Mouse (Mus musculus) c-Kit-negative CD71-positive TER-119-positive erythroid progenitor cells, embryonic 14.5 days (primary cell): Measurements from ENCODE around the gene Vgf.

Experiments
- DNase-seq: peaks from one replicate; pipeline ENCODE4 v3.0.0-alpha.2; 2013; ENCODE audit warnings: low read depth, low spot score

Gene Vgf

DNA sequence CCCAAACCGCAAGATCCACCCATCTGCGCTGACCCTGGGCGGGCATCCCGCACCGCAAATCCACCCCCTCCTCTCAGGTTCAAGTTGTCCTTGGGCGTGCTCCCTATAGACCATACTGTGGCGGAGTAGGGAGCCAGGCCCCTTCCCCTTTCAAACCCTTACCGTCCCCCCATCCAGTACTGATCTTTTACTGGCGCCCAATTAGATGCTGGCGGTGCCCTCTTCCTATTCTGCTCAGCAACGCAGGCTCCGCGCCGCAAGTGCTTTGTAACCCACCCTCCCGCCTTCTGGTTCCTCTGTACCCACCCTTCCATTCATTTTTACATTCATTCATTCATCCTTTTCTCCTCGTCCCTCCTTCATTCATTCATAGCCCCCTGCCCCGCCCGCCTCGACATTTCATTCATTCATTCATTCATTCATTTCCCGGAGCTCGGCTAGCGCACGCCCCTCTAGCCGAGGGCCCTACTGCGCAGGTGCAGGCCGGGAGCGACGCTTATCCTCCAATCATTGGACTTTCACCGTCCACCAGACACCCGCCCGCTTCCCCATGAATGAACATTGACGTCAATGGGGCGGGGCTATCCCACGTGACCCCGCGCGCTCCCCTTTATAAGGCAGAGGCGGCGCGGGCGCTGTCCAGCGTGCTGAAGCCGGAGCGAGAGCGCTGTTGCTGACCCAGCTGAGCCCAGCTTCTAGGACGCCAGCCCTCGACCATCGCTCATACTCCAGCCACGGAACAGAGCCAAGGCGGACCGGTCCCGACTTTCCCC, 3.6 kb downstream of the Vgf start:
- DNase-seq: peak; percentile 68

DNA sequence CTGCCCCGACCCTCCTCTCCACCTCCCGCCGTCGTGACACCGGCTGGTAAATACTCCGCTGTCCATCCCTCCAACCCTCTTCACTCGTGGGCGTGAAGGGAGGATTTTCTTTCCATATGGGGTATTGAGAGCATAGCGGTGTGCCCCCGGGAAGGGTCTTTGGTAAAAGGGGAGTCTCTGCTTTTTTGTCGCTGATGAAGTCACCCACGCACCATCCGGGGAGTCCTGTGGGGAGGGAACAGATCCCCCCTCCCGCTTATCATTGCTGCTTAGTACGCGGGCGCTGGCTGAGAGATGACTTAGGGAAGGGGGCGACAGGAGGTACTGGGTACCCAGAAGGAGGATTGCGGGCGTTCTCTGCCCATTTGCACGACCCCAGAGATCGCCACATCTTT, 4.2 kb downstream of the Vgf start:
- DNase-seq: no peak

DNA sequence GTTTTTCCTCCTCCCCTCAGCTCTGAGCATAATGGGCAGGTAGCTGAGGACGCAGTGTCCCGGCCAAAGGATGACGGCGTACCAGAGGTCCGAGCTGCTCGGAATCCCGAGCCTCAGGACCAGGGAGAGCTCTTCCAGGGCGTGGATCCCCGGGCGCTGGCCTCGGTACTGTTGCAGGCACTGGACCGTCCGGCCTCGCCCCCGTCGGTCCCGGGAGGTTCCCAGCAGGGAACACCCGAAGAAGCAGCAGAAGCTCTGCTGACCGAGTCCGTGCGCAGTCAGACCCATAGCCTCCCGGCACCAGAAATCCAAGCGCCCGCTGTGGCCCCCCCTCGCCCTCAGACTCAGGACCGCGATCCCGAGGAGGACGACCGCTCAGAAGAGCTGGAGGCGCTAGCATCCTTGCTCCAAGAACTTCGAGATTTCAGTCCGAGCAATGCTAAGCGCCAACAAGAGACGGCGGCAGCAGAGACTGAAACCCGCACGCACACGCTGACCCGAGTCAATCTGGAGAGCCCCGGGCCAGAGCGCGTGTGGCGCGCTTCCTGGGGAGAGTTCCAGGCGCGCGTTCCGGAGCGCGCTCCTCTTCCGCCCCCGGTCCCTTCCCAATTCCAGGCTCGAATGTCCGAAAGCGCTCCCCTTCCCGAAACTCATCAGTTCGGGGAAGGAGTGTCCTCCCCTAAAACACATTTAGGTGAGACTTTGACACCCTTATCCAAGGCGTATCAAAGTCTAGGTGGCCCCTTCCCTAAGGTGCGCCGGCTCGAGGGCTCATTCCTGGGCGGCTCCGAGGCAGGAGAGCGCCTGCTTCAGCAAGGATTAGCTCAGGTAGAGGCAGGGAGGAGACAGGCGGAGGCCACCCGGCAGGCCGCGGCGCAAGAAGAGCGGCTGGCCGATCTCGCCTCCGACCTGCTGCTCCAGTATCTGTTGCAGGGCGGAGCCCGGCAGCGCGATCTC, 5.2 kb downstream of the Vgf start:
- DNase-seq: no peak

DNA sequence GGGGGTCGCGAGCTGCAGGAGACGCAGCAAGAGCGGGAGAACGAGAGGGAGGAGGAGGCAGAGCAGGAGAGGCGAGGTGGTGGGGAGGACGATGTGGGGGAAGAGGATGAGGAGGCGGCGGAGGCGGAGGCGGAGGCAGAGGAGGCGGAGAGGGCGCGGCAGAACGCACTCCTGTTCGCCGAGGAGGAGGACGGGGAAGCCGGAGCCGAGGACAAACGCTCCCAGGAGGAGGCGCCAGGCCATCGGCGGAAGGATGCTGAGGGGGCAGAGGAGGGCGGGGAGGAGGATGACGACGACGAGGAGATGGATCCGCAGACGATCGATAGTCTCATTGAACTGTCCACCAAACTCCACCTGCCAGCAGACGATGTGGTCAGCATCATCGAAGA, 5.8 kb downstream of the Vgf start:
- DNase-seq: no peak

DNA sequence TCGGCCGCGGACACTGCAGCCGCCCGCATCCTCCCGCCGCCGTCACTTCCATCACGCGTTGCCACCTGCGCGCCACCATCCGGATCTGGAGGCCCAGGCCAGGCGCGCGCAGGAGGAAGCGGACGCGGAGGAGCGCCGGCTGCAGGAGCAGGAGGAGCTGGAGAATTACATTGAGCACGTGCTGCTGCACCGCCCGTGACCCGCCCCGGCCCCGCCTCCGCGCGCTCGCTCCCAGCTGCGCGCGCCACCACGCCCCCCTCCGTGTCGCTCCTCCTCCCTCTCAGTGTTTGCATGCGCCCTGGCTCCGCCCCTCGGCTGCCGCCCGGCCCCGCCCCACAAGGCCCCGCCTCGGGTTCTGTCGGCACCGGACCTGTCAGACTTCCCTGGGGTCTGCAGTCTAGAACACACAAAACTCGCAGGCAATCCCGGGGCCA, 6.5 kb downstream of the Vgf start:
- peak; percentile 84 for DNase-seq

DNA sequence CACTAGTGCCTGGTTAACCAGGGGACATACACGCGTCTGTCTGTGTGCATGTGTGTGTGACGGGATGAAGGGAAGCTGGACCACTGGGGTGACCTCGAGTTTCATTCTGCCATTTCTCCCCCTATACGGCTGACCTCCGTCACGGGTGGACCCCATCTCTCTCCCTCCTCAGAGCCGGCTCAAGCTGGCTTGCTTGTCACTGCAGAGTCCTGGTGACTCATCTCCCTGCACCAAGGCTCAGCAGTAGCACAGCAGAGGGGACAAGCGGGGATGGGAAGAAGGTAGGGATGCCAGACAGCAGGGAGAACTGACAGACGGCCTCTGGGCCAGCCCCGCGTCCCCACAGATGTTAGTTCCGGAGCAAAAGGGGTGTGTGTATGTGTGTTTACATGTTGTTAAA, 10.0 kb downstream of the Vgf start:
- no peak for DNase-seq

DNA sequence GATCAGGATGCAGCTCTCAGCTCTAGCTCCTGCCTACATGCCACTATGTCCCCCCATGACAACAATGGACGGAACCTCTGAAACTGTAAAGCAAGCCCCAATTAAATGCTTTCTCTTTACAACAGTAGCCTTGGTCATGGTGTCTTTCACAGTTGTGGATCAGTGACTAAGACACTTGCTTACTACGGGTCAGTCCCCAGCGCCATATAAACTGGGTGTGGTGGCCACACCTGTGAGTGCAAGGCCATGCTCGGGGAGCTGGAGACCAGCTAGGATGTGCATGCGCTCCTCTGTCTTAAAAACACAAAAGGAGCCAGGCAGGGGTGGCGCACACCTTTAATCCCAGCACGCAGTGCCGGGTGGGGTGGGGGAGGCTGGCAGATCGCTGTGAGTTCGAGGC, 13.3 kb downstream of the Vgf start:
- DNase-seq: no peak

DNA sequence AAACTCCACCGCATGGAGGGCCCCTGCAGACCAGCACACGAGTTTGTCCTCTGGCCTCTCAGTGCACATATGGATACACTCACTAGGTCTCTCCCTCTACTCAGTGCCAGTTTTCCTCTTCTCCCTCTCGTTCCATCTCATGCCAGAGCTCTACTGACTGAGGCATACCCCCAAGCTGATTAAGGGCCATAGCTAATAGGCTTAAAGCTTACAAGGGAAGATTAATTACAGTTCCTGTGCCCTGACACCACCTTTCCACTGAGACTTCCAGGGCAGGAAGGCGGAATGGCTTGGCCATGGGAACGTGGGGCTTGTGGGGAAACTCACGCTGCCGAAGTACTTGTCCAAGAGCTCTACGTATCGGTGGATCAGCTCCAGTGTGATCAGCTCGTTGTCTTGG, 15.2 kb downstream of the Vgf start:
- DNase-seq: no peak

DNA sequence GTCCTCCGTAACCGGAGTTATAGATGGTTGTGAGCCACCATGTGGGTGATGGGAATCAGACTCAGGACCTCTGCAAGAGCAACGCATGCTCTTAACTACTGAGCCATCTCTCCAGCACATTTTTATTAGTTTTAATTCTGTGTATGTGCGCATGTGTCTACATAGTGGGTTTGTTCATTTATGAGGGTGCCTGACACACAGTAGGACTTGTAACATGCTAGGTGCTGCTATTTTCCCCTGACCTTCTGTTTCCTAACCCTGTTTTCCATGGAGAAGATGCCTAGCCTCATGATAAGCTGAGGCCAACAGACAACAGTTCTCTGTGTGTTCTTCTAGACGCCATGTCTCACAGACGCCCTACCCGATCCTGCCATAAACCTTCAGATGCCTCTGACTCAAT, 17.8 kb downstream of the Vgf start:
- DNase-seq: no peak

DNA sequence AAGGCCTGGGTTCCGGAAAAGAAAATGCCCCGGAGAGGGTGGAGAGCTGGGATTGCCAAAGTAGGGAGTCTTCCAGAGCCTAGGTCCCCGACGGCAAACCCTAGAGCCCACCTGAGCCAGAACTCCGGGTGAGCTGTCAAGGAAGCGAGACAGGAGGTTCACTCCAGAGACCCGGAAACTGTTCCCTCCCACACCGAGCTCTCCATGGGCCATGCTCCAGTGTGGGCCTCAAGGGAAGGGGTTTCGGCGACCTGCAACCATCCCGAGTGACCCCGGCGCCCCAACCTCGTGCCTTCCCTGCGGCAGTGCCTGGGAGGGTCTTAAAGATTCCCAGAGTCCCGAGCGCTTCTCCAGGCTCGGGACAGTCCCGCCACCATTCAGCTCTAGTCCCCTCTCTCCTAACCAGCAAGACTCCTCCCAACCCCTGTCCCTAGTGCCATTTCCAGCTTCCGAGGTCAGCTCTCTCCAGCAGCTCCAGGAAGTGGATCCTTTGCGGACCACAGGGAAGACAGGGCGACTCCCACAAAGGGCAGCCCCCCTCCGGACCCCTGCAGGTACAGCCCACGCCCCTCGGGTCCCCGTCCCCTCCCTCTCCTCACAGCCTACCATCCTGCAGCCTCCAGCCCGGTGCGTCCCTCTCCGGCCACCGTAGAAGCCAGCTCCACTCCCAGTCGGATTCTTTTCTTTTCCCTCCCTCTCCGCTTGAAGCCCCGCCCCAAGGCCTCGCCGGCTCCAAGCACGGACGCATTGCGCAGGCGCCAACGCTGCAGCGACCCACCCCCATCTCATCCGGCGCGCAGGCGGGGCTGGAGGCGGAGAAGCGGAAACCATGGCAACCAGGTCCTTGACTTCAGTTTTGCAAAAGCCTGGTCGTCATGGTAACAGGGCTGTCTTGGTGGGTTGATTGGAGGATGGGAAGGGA, 19.5 kb downstream of the Vgf start, which contains the start of gene Ap1s1:
Ap1s1 (minus strand) TSS at position 734 of the 922 bp plus-strand sequence.
- peak; percentile 68 for DNase-seq

DNA sequence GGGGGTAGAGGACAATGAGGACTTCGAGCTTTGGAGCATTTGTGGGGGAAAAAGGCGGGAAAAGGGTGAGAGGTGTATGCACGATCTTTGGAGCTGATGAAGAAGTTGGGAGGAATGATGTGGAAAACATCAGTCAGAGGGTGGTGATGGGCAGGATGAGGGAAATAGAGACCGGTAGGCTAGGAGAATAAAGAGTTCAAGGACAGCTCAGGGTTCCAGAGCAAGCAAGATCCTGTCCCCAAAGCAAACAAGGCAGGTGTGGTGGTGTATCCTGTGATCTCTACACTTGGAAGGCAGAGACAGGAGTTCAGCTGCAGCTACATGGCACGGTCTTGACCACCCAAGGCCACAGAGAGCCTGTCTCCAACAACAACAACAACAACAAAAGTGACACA, 20.1 kb downstream of the Vgf start:
- no peak for DNase-seq

DNA sequence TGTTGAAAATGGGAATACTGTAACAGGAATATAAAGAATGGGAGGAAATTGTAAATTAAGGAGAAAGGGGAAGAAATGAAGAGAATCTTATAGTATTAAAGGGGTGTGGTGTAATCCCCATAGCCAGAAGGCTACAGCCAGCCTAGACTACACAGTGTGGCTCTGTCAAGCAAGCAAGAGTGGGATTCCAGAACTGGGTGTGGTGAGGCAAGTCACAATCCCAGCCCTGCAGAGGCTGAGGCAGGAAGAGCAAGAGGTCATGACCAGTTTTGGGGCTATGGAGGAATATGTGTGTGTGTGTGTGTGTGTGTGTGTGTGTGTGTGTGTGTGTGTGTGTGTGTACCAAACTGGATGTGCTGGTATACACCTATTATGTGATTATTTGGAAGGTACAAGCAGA, 20.8 kb downstream of the Vgf start:
- DNase-seq: no peak

DNA sequence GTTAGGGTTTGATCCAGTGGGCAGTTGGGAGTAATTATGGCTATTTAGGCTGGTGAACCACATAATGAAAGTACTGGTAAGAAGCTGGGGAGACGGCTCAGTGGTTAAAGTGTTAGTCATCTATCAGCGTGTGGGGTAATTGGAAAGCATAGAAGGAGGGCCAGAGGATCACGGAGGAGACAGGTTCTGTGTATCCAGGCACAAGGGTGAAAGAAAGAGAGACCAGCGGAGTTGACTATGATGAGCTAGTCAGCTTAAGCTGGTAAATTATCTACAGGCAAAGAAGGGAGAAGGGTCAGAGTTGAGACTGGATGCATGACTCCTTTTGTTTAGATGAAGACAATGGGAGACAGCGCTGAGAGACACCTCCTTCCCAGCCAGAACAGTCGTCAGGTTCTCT, 24.9 kb downstream of the Vgf start:
- DNase-seq: no peak

DNA sequence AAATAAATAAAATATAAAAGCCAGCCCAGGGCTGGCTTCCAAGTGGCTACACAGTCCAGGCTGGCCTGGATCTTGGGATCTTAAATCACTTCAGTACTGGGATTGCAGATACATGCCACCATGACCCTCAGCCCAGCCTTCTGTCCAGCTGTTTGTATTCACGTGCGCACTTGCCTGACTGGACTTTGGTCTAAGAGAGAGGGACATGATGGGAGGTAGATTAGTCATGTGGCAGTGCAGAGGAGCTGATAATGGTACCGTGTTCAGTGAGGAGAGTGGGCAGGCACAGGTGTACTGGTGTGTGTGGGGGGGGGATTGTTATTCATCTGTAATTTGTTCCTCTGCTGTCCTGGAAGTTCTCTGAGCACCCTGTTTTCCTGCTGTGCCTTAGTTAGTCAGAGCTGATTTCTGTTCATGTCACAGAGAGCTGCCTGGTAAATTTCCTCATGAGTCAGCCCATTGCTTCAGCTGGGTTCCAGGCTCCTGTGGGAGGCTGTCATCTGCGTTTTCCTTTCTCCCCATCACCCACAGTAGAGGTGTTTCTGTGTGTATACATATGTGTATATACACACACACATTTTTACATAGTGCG, 25.8 kb downstream of the Vgf start:
- no peak for DNase-seq

DNA sequence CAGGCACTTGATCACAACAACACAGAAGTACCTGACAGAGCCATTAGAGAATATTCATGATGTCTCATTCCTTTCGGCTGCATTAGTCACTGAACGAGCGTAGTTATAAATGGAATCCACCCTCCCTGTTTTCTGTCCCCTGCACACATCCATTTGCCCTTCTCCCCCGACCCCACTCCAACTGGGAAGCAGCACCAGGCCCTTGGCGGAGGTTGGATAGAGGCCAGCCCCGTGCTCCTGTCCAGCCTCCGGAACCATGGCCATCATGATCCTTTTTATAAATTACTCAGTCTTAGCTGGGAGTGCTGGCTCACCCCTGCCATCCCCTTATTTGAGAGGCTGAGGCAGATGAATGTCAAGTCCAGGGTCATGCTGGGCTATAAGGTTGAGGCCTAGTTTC, 28.1 kb downstream of the Vgf start:
- no peak for DNase-seq

DNA sequence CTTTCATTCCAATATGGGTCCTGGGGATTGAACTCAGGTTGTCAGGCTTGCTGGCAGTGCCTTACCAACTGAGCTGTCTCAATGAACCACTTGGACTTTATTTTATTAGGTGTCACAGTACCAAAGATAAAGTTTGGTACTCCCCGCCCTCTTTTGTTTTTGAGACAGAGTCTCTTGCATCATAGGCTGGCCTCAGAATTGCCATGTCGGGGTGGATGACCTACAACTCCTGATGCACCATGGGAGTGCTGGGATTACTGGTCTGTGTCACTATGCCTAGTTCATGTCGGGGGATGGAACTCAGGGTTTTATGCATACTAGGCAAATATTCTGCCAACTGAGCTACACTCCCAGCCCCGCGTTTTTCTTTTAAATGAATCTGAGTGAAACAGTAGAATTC, 28.7 kb downstream of the Vgf start:
- DNase-seq: no peak

DNA sequence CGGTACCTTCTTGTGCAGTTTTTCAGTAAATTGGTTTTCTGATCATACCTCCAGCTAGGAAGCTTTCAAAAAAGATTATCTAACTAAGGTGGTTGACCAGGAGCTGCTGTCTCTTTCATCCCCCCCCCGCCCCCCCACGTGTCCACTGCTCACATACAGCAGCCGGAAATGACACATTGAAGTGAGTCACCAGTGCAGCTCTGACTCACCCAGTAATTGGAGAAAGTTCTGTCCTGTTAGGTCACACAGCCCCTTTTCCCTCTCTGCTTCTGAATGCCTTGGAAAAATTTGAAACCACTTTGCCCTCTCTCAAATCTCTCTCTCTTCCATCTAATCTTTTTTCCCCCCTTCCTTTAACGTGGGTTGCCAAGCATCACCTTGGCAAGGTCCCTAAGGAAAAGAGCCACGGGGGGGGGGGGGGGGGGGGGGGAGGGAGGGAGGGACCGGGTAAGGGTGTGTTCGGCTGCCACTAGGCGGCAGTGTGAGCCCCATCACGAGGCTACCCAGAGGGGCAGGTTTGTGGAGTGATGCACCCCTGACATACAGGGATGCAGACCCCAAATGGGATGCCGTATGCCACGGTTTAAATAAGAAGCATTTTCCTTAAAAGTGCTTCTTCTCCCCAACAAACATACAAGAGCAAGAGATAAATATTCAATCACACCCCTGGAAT, 35.8 kb downstream of the Vgf start:
- no peak for DNase-seq

DNA sequence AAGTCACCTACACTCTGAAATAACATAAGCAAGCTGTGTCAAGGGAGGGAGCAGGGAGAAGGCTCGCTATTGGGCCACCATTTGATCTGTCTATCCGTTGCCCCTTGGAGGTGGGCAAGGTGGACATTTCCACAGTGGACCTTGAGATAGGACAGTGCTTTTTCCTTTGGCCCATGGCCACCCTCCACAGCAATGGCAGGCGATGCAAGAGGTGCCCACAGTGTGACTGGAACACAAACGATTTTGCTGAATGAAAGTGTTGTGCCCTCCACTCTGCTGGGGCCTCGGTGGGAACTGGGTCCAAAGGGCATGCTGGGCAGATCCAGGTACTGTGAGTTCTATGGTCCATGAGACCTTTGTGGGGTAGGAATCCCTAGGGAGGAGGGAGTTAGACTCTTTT, 36.4 kb downstream of the Vgf start:
- DNase-seq: no peak

DNA sequence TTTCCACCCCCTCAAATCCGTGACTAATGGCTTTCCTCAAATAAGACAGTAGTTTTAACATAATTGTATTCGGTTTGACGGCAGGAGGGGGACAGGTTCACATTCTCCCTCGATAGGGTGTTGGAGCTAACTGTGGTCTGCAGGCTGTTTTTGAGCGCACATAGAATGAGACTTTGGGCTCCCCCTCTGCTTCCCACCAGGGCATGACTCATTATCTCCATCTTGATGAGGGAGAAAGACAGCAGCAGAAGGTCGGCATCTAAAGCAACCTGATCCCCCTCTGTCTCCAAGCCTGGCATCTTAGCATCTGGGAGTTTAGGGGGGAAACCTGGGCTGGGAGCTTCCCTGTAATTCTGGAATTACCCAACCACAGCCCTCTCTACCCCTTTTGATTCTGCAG, 39.3 kb downstream of the Vgf start:
- DNase-seq: no peak

DNA sequence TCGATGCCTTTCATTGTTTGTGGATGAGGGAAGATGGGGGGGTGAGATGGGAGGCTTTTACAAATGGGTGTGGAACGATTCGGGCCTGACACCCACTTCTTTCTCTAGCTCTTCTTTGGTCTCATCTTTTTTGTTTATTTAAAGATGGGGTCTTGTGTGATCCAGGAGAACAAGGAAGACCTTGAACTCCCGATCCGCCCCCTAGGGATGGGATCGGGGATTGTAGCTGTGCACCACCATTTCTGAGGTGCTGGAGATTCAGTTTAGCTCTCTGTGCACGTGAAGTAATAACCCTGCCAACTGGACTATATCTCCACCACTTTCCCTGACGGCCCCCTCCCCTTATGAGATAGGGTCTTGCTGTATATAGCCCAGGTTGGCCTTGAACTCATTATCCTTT, 39.7 kb downstream of the Vgf start:
- DNase-seq: no peak

DNA sequence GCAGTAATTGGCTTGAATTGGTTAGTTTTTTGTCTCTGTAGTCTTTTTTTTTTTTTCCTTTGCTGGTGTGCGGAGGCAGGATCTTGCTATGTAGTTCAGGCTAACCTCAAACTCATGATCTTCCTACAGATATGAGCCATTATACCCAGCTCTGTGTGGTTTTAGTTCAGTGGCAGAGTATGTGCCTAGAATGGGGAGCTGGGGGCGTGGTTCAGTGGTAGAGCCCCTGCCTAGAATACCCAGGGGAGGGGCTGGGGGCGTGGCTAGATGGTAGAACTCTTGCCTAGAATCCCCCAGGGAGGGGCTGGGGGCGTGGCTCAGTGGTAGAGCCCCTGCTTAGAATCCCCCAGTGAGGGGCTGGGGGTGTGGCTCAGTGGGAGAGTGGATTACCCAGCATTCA, 42.5 kb downstream of the Vgf start:
- no peak for DNase-seq
